Mouse (Mus musculus) layer of hippocampus, adult 2 months (tissue): ENCODE data around the gene Cdk12. TPM values are rescaled to one million over a fixed set of nuclear protein-coding genes. Genes with fewer than 3 reads are reported as not detected.

Experiments
- DNase-seq, 2 experiments: peaks; one replicate each; pipeline ENCODE4 v3.0.0; 2022; ENCODE audit warnings: low spot score in 2 of 2
- H3K27ac ChIP-seq: fragments of 200-600 bp; 2 replicates; pipeline ENCODE4 v1.8.1; 2022
- H3K4me3 ChIP-seq: fragments of 200-600 bp; 2 replicates; pipeline ENCODE4 v1.8.1; 2022; ENCODE audit warnings: mild to moderate bottlenecking
- CTCF ChIP-seq: fragments of 200-600 bp; conservative IDR thresholded peaks from 2 replicates; pipeline ENCODE4 v1.8.1; 2022; ENCODE audit warnings: antibody characterized with exemption, mild to moderate bottlenecking, moderate library complexity
- microRNA-seq, 2 experiments: library from miRNA; unstranded; fragments of <30 nt; microRNA quantifications; one replicate each; pipeline ENCODE4 v1.2.0; 2021
- total RNA-seq, 2 experiments: library from RNA; stranded (reverse); gene quantifications; 2 replicates each; pipeline ENCODE4 v1.2.3; 2021

Cdk12 gene
- total RNA-seq, 2 experiments from 2014 or later: 40.9 to 47.0 TPM

DNA sequence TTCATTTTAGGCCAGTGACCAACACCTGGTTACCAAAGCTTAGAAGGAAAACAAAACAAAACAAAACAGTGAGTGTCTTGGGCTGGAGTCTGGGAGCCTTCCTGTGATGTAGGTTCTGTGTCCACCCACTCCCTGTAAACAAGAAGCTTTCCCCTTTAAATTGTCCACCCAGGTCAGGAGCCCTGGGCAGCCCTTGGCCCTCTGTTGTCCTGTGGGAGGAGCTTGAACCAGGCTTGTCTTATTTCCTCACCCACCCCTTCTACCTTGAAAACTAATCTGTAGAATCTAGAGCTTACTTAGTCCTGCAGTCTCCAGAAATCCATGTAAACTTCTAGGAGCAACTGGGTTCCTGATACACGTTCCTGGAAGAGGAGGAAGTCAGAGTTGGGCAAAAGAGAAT lies 119.3 kb downstream of the Cdk12 start:
- no peak overlapping the region for H3K4me3 ChIP-seq
- no peak for TF ChIP-seq CTCF
- peak overlapping the region; percentile 65; the same call in 1 of the 2 replicates for H3K27ac ChIP-seq
- DNase-seq: no peak

- TF ChIP-seq CTCF: no peak
- no peak for DNase-seq
- Histone ChIP-seq H3K4me3 (no peak overlapping the region), H3K27ac (peak overlapping the region; percentile 84)
Observed at GRCm38 (mm10) chr11:98323136-98323866, 120.4 kb downstream of the Cdk12 start.

DNA sequence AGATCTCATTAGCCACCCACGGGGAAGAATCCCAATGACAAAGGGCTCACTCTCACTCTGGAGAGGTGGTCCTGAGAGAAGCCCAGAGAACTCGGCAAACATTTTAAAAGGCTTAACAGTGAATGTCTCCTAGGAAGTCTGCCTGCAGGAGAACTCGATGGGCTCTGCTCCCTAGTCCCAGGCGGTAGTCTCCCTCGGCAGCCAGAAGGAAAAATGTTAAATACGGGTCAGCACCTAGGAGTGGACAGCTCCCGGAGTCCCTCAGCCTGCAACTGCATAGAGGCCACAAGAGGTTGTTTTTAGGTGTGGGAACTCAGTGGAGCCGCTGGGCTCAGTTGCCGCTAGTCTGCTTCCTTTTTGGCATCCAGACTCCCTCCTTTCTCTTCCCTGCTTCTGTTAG lies 121.1 kb downstream of the Cdk12 start:
- TF ChIP-seq CTCF: peak; percentile 23
- H3K27ac ChIP-seq: peak overlapping the region; percentile 84
- DNase-seq: no peak
- peak overlapping the region; percentile 15; the same call in 1 of the 2 replicates for H3K4me3 ChIP-seq

DNA sequence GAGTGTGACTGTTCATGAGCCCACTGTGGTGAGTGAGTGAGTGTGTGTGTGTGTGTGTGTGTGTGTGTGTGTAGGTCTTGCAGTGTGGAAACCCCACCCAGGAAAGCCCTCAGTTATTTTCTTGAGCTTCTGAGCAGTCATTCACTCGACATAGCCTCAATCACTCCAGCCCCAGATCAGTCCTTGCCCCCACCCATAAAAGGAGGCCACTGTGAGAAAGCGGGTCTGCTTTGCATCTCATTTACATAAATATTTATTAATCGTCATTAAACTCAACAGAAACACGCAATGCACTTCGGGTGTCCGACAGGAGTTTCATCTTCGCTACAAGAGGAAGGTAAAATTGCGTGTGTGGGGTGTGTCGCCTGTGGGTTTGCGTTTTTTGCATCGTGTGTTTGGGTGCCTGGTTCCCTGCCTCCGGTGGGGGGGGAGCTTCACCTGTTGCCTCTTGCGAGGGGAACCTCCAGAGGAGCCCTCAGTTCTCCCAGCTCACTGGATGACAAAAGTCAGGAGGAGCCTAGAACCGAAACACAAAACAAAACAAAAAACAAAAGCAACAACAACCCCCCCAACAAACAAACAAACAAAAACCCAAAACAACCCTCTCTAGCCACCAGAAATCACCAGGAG lies 122.4 kb downstream of the Cdk12 start:
- peak overlapping the region; percentile 84 for H3K27ac ChIP-seq
- no peak for DNase-seq
- H3K4me3 ChIP-seq: peak overlapping the region; percentile 53
- no peak for TF ChIP-seq CTCF

- H3K4me3 ChIP-seq: peak overlapping the region; percentile 71
Observed at GRCm38 (mm10) chr11:98325821-98326218, 123.0 kb downstream of the Cdk12 start.

GRCm38 (mm10) chr11:98326741-98327135 lies 123.9 kb downstream of the Cdk12 start:
- H3K27ac ChIP-seq: peak overlapping the region; percentile 97
- no peak for TF ChIP-seq CTCF
- DNase-seq: no peak
- peak overlapping the region; percentile 71 for H3K4me3 ChIP-seq

More at GRCm38 (mm10) chr11:98325821-98326218, 123.0 kb downstream of the Cdk12 start:
- peak overlapping the region; percentile 97 for H3K27ac ChIP-seq
- TF ChIP-seq CTCF: no peak
- DNase-seq: no peak

GRCm38 (mm10) chr11:98327136-98328030 lies 124.5 kb downstream of the Cdk12 start:
- TF ChIP-seq CTCF: no peak
- Histone ChIP-seq H3K27ac (peak overlapping the region; percentile 97), H3K4me3 (peak overlapping the region; percentile 71)
- DNase-seq: no peak

- H3K4me3 ChIP-seq: peak overlapping the region; percentile 71
- no peak for TF ChIP-seq CTCF
- no peak for DNase-seq
- peak overlapping the region; percentile 97 for H3K27ac ChIP-seq
Observed at GRCm38 (mm10) chr11:98328031-98328370, 125.1 kb downstream of the Cdk12 start.

Small RNA genes within 50 kb of the gene (microRNA-seq; reads per million reads assigned to microRNA genes)
- gene Gm27399 (0 reads per million in 2 experiments), gene Mir5119 (0 reads per million in 2 experiments)

Other genes starting within 250 kb of the Cdk12 start
- gene Plxdc1, start 216.6 kb upstream of the Cdk12 start, total RNA-seq: 10 to 100 TPM in 1 of 2 experiments, 1 to 10 TPM in 1; 9.0 to 10.3 TPM
- gene Arl5c, start 206.9 kb upstream of the Cdk12 start, total RNA-seq: 1 to 10 TPM; 1.4 to 1.7 TPM
- 100 to 1,000 TPM; 139 to 142 TPM for gene Cacnb1, start 180.0 kb upstream of the Cdk12 start, total RNA-seq
- 100 to 1,000 TPM; 615 to 621 TPM for gene Rpl19, start 176.3 kb upstream of the Cdk12 start, total RNA-seq
- 10 to 100 TPM; 50.2 to 50.8 TPM for gene Stac2, start 149.6 kb upstream of the Cdk12 start, total RNA-seq
- 10 to 100 TPM; 33.7 to 34.2 TPM for gene Fbxl20, start 52.7 kb upstream of the Cdk12 start, total RNA-seq
- gene Med1, start 9.8 kb upstream of the Cdk12 start, total RNA-seq: 10 to 100 TPM; 53.4 to 54.5 TPM
- gene Neurod2, start 126.6 kb downstream of the Cdk12 start, total RNA-seq: 100 to 1,000 TPM; 163 to 165 TPM
- 10 to 100 TPM; 55.9 to 56.2 TPM for gene Ppp1r1b, start 145.3 kb downstream of the Cdk12 start, total RNA-seq
- gene Stard3, start 155.3 kb downstream of the Cdk12 start, total RNA-seq: 10 to 100 TPM; 32.9 to 35.5 TPM
- 1 to 10 TPM in 1 of 2 experiments, under 1 TPM in 1; 0.92 to 1.0 TPM for gene Tcap, start 180.8 kb downstream of the Cdk12 start, total RNA-seq
- not detected for gene Pnmt, start 183.4 kb downstream of the Cdk12 start, total RNA-seq
- 10 to 100 TPM in 1 of 2 experiments, 1 to 10 TPM in 1; 9.1 to 10.3 TPM for gene Pgap3, start 197.4 kb downstream of the Cdk12 start, total RNA-seq
- gene Erbb2, start 209.4 kb downstream of the Cdk12 start, total RNA-seq: 1 to 10 TPM; 1.9 to 2.8 TPM
- 10 to 100 TPM; 84.3 to 89.3 TPM for gene Mien1, start 235.9 kb downstream of the Cdk12 start, total RNA-seq
- gene Grb7, start 243.3 kb downstream of the Cdk12 start, total RNA-seq: 1 to 10 TPM; 1.5 to 1.6 TPM